ENCODE assay signal across 7 mouse cellular contexts in genomic region chr11:94210191-94211086, GRCm38 (mm10). TPM values are rescaled to one million over a fixed set of nuclear protein-coding genes. Genes with fewer than 3 reads are reported as not detected.
DNase-seq lines count a peak whose midpoint lies in the region; ATAC-seq lines count a peak whose summit lies in the region.

No protein-coding gene starts in this region.

- H3K9me3 ChIP-seq in intestine, embryonic 15.5 days = no peaks in the 10 kb centered on the region
- no peaks in the 10 kb centered on the region for H3K9me3 ChIP-seq in midbrain, embryonic 10.5 days (replicated peaks)

- peak; percentile 81 for ATAC-seq in intestine, embryonic 15.5 days

- H3K36me3 ChIP-seq in intestine, embryonic 15.5 days = peaks cover 10% of the 10 kb centered on the region; the same call in 1 of the 2 replicates
- H3K36me3 ChIP-seq in midbrain, embryonic 10.5 days = peaks cover 20% of the 10 kb centered on the region

- WGBS in intestine, embryonic 15.5 days = under 1% methylated on average over 50 of the region's 56 CpGs
- WGBS in midbrain, embryonic 10.5 days = under 1% methylated on average over 46 of the region's 56 CpGs

- H3K9ac ChIP-seq in intestine, embryonic 15.5 days = peak overlapping the region; percentile 62

- intact Hi-C loops in left cerebral cortex, postnatal 25 days (cut with DNase I) = loop anchor here (1.0 to 10.0 kb wide), 6 partner anchors 50 to 246 kb away; partner anchors contain the start of genes Ankrd40, Gm20390 and Nme1

- H3K4me3 ChIP-seq in intestine, embryonic 15.5 days (replicated peaks) = peak overlapping the region; percentile 94
- peak overlapping the region; percentile 78 for H3K4me3 ChIP-seq in midbrain, embryonic 10.5 days

- peak overlapping the region; percentile 98 for H3K27ac ChIP-seq in intestine, embryonic 15.5 days
- H3K27ac ChIP-seq in midbrain, embryonic 10.5 days (replicated peaks) = peak overlapping the region; percentile 96

- H3K4me2 ChIP-seq in intestine, embryonic 15.5 days (replicated peaks) = peak overlapping the region; percentile 97

- no peaks in the 10 kb centered on the region for H3K27me3 ChIP-seq in intestine, embryonic 15.5 days (replicated peaks)
- no peaks in the 10 kb centered on the region for H3K27me3 ChIP-seq in midbrain, embryonic 10.5 days (ENCODE audit: low read depth, poor library complexity, severe bottlenecking)

- DNase-seq in adrenal gland, adult (ENCODE audit: inconsistent age in 2 of 2, low spot score in 1 of 2) = peak; percentile 95 to 97
- DNase-seq in embryo, embryonic 10.5 days (ENCODE audit: low spot score) = peak; percentile 97
- DNase-seq in gastrocnemius, postnatal 25 days = peak; percentile 91
- DNase-seq in left cerebral cortex, postnatal 25 days (ENCODE audit: low spot score in 2 of 2) = peak; percentile 91 to 98
- DNase-seq in midbrain, embryonic 10.5 days (ENCODE audit: low spot score) = peak; percentile 92
- peak; percentile 75 for DNase-seq in right cerebral cortex, postnatal 4 days

- H3K4me1 ChIP-seq in intestine, embryonic 15.5 days (replicated peaks) = 0 out of 2 replicates have a peak, but pooled peaks cover 3% of the 10 kb centered on the region
- peaks cover 51% of the 10 kb centered on the region for H3K4me1 ChIP-seq in midbrain, embryonic 10.5 days

RNA-seq across cellular contexts. Expression of gene Tob1, which starts 0.8 kb away (rescaled TPM):
- 100 to 1,000 TPM; 136 to 169 TPM for total RNA-seq in gastrocnemius, postnatal 25 days (2021)
- polyA plus RNA-seq in intestine, embryonic 15.5 days (2015; fragmentation: Nextera tagmentation; extraction: Ambion mirVana) = 46.0 and 49.9 TPM in 2 replicates
- total RNA-seq in left cerebral cortex, postnatal 25 days (2021) = 10 to 100 TPM; 38.2 to 43.9 TPM
- polyA plus RNA-seq in midbrain, embryonic 10.5 days (2016; fragmentation: Nextera tagmentation; extraction: Ambion mirVana) = 18.4 and 21.6 TPM in 2 replicates

RNA-seq across cellular contexts. Expression of gene Wfikkn2, which starts 35.4 kb away (rescaled TPM):
- total RNA-seq in gastrocnemius, postnatal 25 days (2021) = 1 to 10 TPM; 4.1 to 5.8 TPM
- polyA plus RNA-seq in intestine, embryonic 15.5 days (2015; fragmentation: Nextera tagmentation; extraction: Ambion mirVana) = 2.3 TPM in 2 replicates
- 1 to 10 TPM; 1.6 to 2.3 TPM for total RNA-seq in left cerebral cortex, postnatal 25 days (2021)
- polyA plus RNA-seq in midbrain, embryonic 10.5 days (2016; fragmentation: Nextera tagmentation; extraction: Ambion mirVana) = 0.27 and 0.99 TPM in 2 replicates

Comparison
In these comparisons a context has a peak if more than half of its experiments do, and no peak if none do; other contexts are left out.
1. Peak in every context shown above with its lines: DNase-seq, ATAC-seq, H3K4me3 ChIP-seq and H3K27ac ChIP-seq.